Mouse (Mus musculus): ENCODE data around the gene Gpr62.

DNA sequence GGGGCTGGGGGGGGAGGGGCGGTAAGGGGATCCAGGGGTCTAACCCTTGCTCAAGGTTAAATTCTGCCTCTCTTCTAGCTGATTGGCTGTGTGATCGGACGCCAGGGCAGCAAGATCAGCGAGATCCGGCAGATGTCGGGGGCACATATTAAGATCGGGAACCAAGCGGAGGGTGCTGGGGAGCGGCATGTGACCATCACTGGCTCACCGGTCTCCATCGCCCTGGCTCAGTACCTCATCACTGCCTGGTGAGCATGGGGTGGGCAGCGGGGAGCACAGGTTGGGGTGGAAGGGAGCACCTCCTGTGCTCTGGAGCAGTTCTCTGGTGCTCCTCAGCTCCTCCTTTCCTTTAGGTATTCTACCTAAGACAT lies 3.3 kb downstream of the Gpr62 start:
- no peak for TF ChIP-seq GATA1 (IDR thresholded peaks at IDR 0.05; ENCODE audit: borderline replicate concordance, low read length)
- no peak for TF ChIP-seq FLI1 (IDR thresholded peaks at IDR 0.05; ENCODE audit: low read length)
